Comparison of ENCODE assay signal across 10 mouse cellular contexts in the genomic region with DNA sequence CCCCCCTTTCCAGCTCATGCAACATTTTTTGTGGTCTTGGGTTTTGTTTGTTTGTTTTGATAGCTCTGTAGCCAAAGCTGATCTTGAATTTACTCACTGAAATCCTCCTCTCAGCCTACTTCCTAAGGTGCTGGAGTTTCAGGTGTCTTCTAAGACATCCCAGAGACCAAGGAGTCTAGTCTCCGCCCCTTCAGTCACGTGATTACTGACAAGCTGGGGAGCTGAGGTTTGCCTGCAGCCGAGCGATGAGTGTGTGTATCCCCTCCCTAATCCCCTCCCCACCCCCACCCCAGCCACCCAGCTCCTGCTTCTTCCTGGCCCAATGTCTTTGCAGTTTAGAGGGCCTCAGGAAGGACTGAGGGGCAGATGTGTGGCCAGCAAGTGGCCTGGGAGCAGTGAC. TPM values are rescaled to one million over a fixed set of nuclear protein-coding genes. Genes with fewer than 3 reads are reported as not detected.
DNase-seq lines count a peak whose midpoint lies in the region; ATAC-seq and TF ChIP-seq lines count a peak whose summit lies in the region.
"Had no signal": no experiment of that assay in that cellular context is flagged by ENCODE, and none has a peak within 500 bp of the region (broad histone marks: within the 10 kb centered on the region; RNA-seq: fewer than 3 reads in every experiment).

No protein-coding gene starts in this region.

- H3K36me3 ChIP-seq in neural tube, embryonic 11.5 days (ENCODE audit: control insufficient read depth, insufficient read depth, low read length) = no peaks in the 10 kb centered on the region
- H3K36me3 ChIP-seq in embryonic facial prominence, embryonic 13.5 days = 0 out of 2 replicates have a peak, but pooled peaks cover 5% of the 10 kb centered on the region
- H3K36me3 ChIP-seq in limb, embryonic 11.5 days (ENCODE audit: control insufficient read depth, insufficient read depth, low read length) = no peaks in the 10 kb centered on the region
- no peaks in the 10 kb centered on the region for H3K36me3 ChIP-seq in stomach, embryonic 14.5 days (ENCODE audit: control insufficient read depth, insufficient read depth, low read length)
- H3K36me3 ChIP-seq: liver, embryonic 15.5 days; stomach, embryonic 15.5 days had no signal

- H3K4me2 ChIP-seq in neural tube, embryonic 11.5 days (ENCODE audit: low read depth) = no peak overlapping the region
- peak overlapping the region; percentile 89 for H3K4me2 ChIP-seq in embryonic facial prominence, embryonic 13.5 days
- H3K4me2 ChIP-seq in limb, embryonic 11.5 days (ENCODE audit: low read depth, severe bottlenecking) = no peak overlapping the region
- no peak overlapping the region; the same call in 1 of the 2 replicates for H3K4me2 ChIP-seq in stomach, embryonic 14.5 days (replicated peaks; ENCODE audit: low read depth, low read length)

- no peak for DNase-seq in neural tube, embryonic 11.5 days (ENCODE audit: low spot score)
- DNase-seq in neural tube, embryonic 10.5 days (ENCODE audit: extremely low spot score, low spot score) = no peak
- peak; percentile 41 for DNase-seq in limb, embryonic 11.5 days (ENCODE audit: low spot score)
- DNase-seq in gastrocnemius, adult 2 months = no peak
- DNase-seq in spleen, postnatal 36 days (ENCODE audit: low spot score in 2 of 2) = no peak

- no peaks in the 10 kb centered on the region for H3K9me3 ChIP-seq in neural tube, embryonic 11.5 days (ENCODE audit: control insufficient read depth, low read length)
- no peaks in the 10 kb centered on the region for H3K9me3 ChIP-seq in embryonic facial prominence, embryonic 13.5 days
- H3K9me3 ChIP-seq in limb, embryonic 11.5 days (ENCODE audit: control insufficient read depth, low read length) = no peaks in the 10 kb centered on the region
- H3K9me3 ChIP-seq in stomach, embryonic 14.5 days (ENCODE audit: control insufficient read depth, low read depth, low read length) = no peaks in the 10 kb centered on the region
- H3K9me3 ChIP-seq: liver, embryonic 15.5 days; stomach, embryonic 15.5 days had no signal

- no peak overlapping the region; the same call in 1 of the 2 replicates for H3K27ac ChIP-seq in neural tube, embryonic 11.5 days (ENCODE audit: low read depth, low read length)
- H3K27ac ChIP-seq in embryonic facial prominence, embryonic 13.5 days = peak overlapping the region; percentile 51
- H3K27ac ChIP-seq in limb, embryonic 11.5 days (replicated peaks; ENCODE audit: low read depth, low read length) = no peak overlapping the region; the same call in 1 of the 2 replicates
- H3K27ac ChIP-seq in stomach, embryonic 14.5 days (ENCODE audit: low read length) = no peak overlapping the region
- no peak overlapping the region for H3K27ac ChIP-seq in gastrocnemius, adult 2 months
- H3K27ac ChIP-seq: liver, embryonic 15.5 days; stomach, embryonic 15.5 days had no signal

- H3K4me1 ChIP-seq in neural tube, embryonic 11.5 days (ENCODE audit: control insufficient read depth, insufficient read depth, low read length) = peaks cover 18% of the 10 kb centered on the region
- peaks cover 26% of the 10 kb centered on the region for H3K4me1 ChIP-seq in embryonic facial prominence, embryonic 13.5 days
- H3K4me1 ChIP-seq in limb, embryonic 11.5 days (ENCODE audit: control insufficient read depth, insufficient read depth, low read length) = peaks cover 14% of the 10 kb centered on the region
- H3K4me1 ChIP-seq in stomach, embryonic 14.5 days (ENCODE audit: control insufficient read depth, insufficient read depth, low read length) = peaks cover 4% of the 10 kb centered on the region

- no peak for ATAC-seq in neural tube, embryonic 11.5 days (ENCODE audit: insufficient read depth, low FRiP score, low TSS enrichment)
- ATAC-seq in embryonic facial prominence, embryonic 13.5 days (ENCODE audit: insufficient number of reproducible peaks, insufficient read depth, low FRiP score, low TSS enrichment, low read depth) = no peak
- ATAC-seq in limb, embryonic 11.5 days (ENCODE audit: insufficient number of reproducible peaks, low FRiP score, low TSS enrichment, low read depth) = no peak
- ATAC-seq in stomach, embryonic 14.5 days (ENCODE audit: insufficient number of reproducible peaks, insufficient read depth, low FRiP score, low read depth) = 0 out of 2 replicates have a peak, but pooled peaks have one; percentile 12
- ATAC-seq in inflammation-experienced regulatory T-cells, adult 6 months = no peak

- H3K9ac ChIP-seq in neural tube, embryonic 11.5 days (ENCODE audit: low read length) = 0 out of 2 replicates have a peak overlapping the region, but pooled peaks have one; percentile 2
- H3K9ac ChIP-seq in embryonic facial prominence, embryonic 13.5 days = peak overlapping the region; percentile 41
- no peak overlapping the region for H3K9ac ChIP-seq in limb, embryonic 11.5 days (ENCODE audit: low read length)
- H3K9ac ChIP-seq in stomach, embryonic 14.5 days (replicated peaks; ENCODE audit: low read depth, low read length) = no peak overlapping the region

- H3K27me3 ChIP-seq in neural tube, embryonic 11.5 days (ENCODE audit: control insufficient read depth, insufficient read depth, low read length) = peaks cover 13% of the 10 kb centered on the region
- H3K27me3 ChIP-seq in embryonic facial prominence, embryonic 13.5 days = peaks cover 13% of the 10 kb centered on the region
- peaks cover 10% of the 10 kb centered on the region for H3K27me3 ChIP-seq in limb, embryonic 11.5 days (ENCODE audit: control insufficient read depth, insufficient read depth, low read length)
- 0 out of 2 replicates have a peak, but pooled peaks cover 7% of the 10 kb centered on the region for H3K27me3 ChIP-seq in stomach, embryonic 14.5 days (ENCODE audit: control insufficient read depth, insufficient read depth, low read length)

- intact Hi-C loops in gastrocnemius, adult 2 months (cut with DNase I) = loop anchor here (10.0 kb wide), 1 partner anchor 53 kb away; a partner anchor contains a TSS

- no peak for TF ChIP-seq CTCF in gastrocnemius, adult 2 months (IDR thresholded peaks at IDR 0.05)

- WGBS in neural tube, embryonic 11.5 days = 16% methylated on average over 4 of the region's 4 CpGs
- WGBS in embryonic facial prominence, embryonic 13.5 days = 3% methylated on average over 4 of the region's 4 CpGs
- WGBS in limb, embryonic 11.5 days = 15% methylated on average over 4 of the region's 4 CpGs
- WGBS in stomach, embryonic 14.5 days = 10% methylated on average over 4 of the region's 4 CpGs

- H3K4me3 ChIP-seq in neural tube, embryonic 11.5 days (ENCODE audit: low read depth, low read length) = no peak overlapping the region
- no peak overlapping the region for H3K4me3 ChIP-seq in embryonic facial prominence, embryonic 13.5 days
- H3K4me3 ChIP-seq in limb, embryonic 11.5 days (ENCODE audit: low read depth, low read length) = no peak overlapping the region
- no peak overlapping the region for H3K4me3 ChIP-seq in stomach, embryonic 14.5 days (ENCODE audit: low read depth, low read length)
- no peak overlapping the region for H3K4me3 ChIP-seq in gastrocnemius, adult 2 months

RNA-seq across cellular contexts. Expression of a gene that starts 5.5 kb away (rescaled TPM):
- polyA plus RNA-seq in neural tube, embryonic 11.5 days (2014; fragmentation: Nextera tagmentation; extraction: Ambion mirVana) = 14.0 and 14.1 TPM in 2 replicates
- 3.2 and 5.3 TPM in 2 replicates for polyA plus RNA-seq in embryonic facial prominence, embryonic 13.5 days (2015; fragmentation: Nextera tagmentation; extraction: Ambion mirVana)
- polyA plus RNA-seq in limb, embryonic 11.5 days (2014; fragmentation: Nextera tagmentation; extraction: Ambion mirVana) = 3.8 and 3.9 TPM in 2 replicates
- 1.6 and 2.1 TPM in 2 replicates for polyA plus RNA-seq in stomach, embryonic 14.5 days (2014; fragmentation: Nextera tagmentation; extraction: Ambion mirVana)
- total RNA-seq in gastrocnemius, adult 2 months (2021) = 10 to 100 TPM; 18.1 to 21.5 TPM
- polyA plus RNA-seq in inflammation-experienced regulatory T-cells, adult 6 months (2017; shearing (Covaris generic)) = not detected

RNA-seq across cellular contexts. Expression of a gene that starts 16.2 kb away (rescaled TPM):
- 152 and 155 TPM in 2 replicates for polyA plus RNA-seq in neural tube, embryonic 11.5 days (2014; fragmentation: Nextera tagmentation; extraction: Ambion mirVana)
- 108 and 124 TPM in 2 replicates for polyA plus RNA-seq in embryonic facial prominence, embryonic 13.5 days (2015; fragmentation: Nextera tagmentation; extraction: Ambion mirVana)
- 154 and 161 TPM in 2 replicates for polyA plus RNA-seq in limb, embryonic 11.5 days (2014; fragmentation: Nextera tagmentation; extraction: Ambion mirVana)
- polyA plus RNA-seq in stomach, embryonic 14.5 days (2014; fragmentation: Nextera tagmentation; extraction: Ambion mirVana) = 92.1 and 102 TPM in 2 replicates
- 10 to 100 TPM; 65.6 to 73.1 TPM for total RNA-seq in gastrocnemius, adult 2 months (2021)
- 100 to 1,000 TPM in 1 of 3 experiments, 10 to 100 TPM in 2; 54.2 to 120 (median 63.1) TPM for polyA plus RNA-seq in inflammation-experienced regulatory T-cells, adult 6 months (2017; shearing (Covaris generic))

RNA-seq across cellular contexts. Expression of a gene that starts 18.0 kb away (rescaled TPM):
- polyA plus RNA-seq in neural tube, embryonic 11.5 days (2014; fragmentation: Nextera tagmentation; extraction: Ambion mirVana) = 8.8 and 10.2 TPM in 2 replicates
- polyA plus RNA-seq in embryonic facial prominence, embryonic 13.5 days (2015; fragmentation: Nextera tagmentation; extraction: Ambion mirVana) = 5.9 and 7.7 TPM in 2 replicates
- polyA plus RNA-seq in limb, embryonic 11.5 days (2014; fragmentation: Nextera tagmentation; extraction: Ambion mirVana) = 4.9 and 5.1 TPM in 2 replicates
- 5.8 and 8.7 TPM in 2 replicates for polyA plus RNA-seq in stomach, embryonic 14.5 days (2014; fragmentation: Nextera tagmentation; extraction: Ambion mirVana)
- 100 to 1,000 TPM in 1 of 2 experiments, 10 to 100 TPM in 1; 66.5 to 182 TPM for total RNA-seq in gastrocnemius, adult 2 months (2021)
- 1 to 10 TPM; 1.9 to 7.8 (median 3.7) TPM for polyA plus RNA-seq in inflammation-experienced regulatory T-cells, adult 6 months (2017; shearing (Covaris generic))

RNA-seq across cellular contexts. Expression of a gene that starts 35.0 kb away (rescaled TPM):
- 0.87 and 1.1 TPM in 2 replicates for polyA plus RNA-seq in neural tube, embryonic 11.5 days (2014; fragmentation: Nextera tagmentation; extraction: Ambion mirVana)
- polyA plus RNA-seq in embryonic facial prominence, embryonic 13.5 days (2015; fragmentation: Nextera tagmentation; extraction: Ambion mirVana) = 0.18 and 0.32 TPM in 2 replicates
- polyA plus RNA-seq in limb, embryonic 11.5 days (2014; fragmentation: Nextera tagmentation; extraction: Ambion mirVana) = 0.09 and 0.34 TPM in 2 replicates
- polyA plus RNA-seq in stomach, embryonic 14.5 days (2014; fragmentation: Nextera tagmentation; extraction: Ambion mirVana) = 4.2 and 4.8 TPM in 2 replicates
- not detected for total RNA-seq in gastrocnemius, adult 2 months (2021)
- not detected for polyA plus RNA-seq in inflammation-experienced regulatory T-cells, adult 6 months (2017; shearing (Covaris generic))
- polyA plus RNA-seq: liver, embryonic 15.5 days had no signal

RNA-seq across cellular contexts. Expression of a gene that starts 39.7 kb away (rescaled TPM):
- polyA plus RNA-seq in neural tube, embryonic 11.5 days (2014; fragmentation: Nextera tagmentation; extraction: Ambion mirVana) = 3,152 and 3,217 TPM in 2 replicates
- polyA plus RNA-seq in embryonic facial prominence, embryonic 13.5 days (2015; fragmentation: Nextera tagmentation; extraction: Ambion mirVana) = 4,412 and 4,959 TPM in 2 replicates
- 3,769 and 3,846 TPM in 2 replicates for polyA plus RNA-seq in limb, embryonic 11.5 days (2014; fragmentation: Nextera tagmentation; extraction: Ambion mirVana)
- polyA plus RNA-seq in stomach, embryonic 14.5 days (2014; fragmentation: Nextera tagmentation; extraction: Ambion mirVana) = 5,566 and 6,204 TPM in 2 replicates
- total RNA-seq in gastrocnemius, adult 2 months (2021) = 1,000 to 10,000 TPM in 1 of 2 experiments, 100 to 1,000 TPM in 1; 932 to 1,039 TPM
- polyA plus RNA-seq in inflammation-experienced regulatory T-cells, adult 6 months (2017; shearing (Covaris generic)) = over 10,000 TPM in 2 of 3 experiments, 1,000 to 10,000 TPM in 1; 6,080 to 11,053 (median 10,917) TPM

Comparison
In these comparisons a context has a peak if more than half of its experiments do, and no peak if none do; other contexts are left out.
1. H3K9ac ChIP-seq: peak in neural tube, embryonic 11.5 days (single experiment) and embryonic facial prominence, embryonic 13.5 days (single experiment); none in limb, embryonic 11.5 days (single experiment) and stomach, embryonic 14.5 days (single experiment).